Mouse (Mus musculus): ENCODE measurements around the gene Dqx1.

GRCm38 (mm10) chr6:83010010-83010409, 47.6 kb upstream of the Dqx1 start:
- TF ChIP-seq CTCF (IDR thresholded peaks at IDR 0.05; ENCODE audit: borderline replicate concordance, insufficient read depth, low read depth, low read length) = no peak
- TF ChIP-seq POLR2A (IDR thresholded peaks at IDR 0.05; ENCODE audit: borderline replicate concordance, insufficient read depth, low read length) = no peak

All from cerebellum, adult 2 months (tissue).